Mouse (Mus musculus) right cerebral cortex, postnatal 14 days (tissue): Measurements from ENCODE around the gene Bpifb4.

Experiments used
- DNase-seq: peaks from one replicate; pipeline ENCODE4 v3.0.0; 2022

The Bpifb4 gene

GRCm38 (mm10) chr2:153937843-153938242, at the start of gene Bpifb4:
TSS of gene Bpifb4 (plus strand) at chr2:153938212.
- no peak for DNase-seq

- DNase-seq, result no peak
Measured at GRCm38 (mm10) chr2:153899111-153899510, 38.9 kb upstream of the Bpifb4 start.

- DNase-seq, result no peak
Measured at GRCm38 (mm10) chr2:153900088-153900487, 37.9 kb upstream of the Bpifb4 start, which contains the start of gene Bpifb6. TSS of gene Bpifb6 (plus strand) at chr2:153900388.

GRCm38 (mm10) chr2:153902726-153903125, 35.3 kb upstream of the Bpifb4 start:
- no peak for DNase-seq

- DNase-seq, result no peak
Measured at GRCm38 (mm10) chr2:153906626-153907025, 31.4 kb upstream of the Bpifb4 start.

GRCm38 (mm10) chr2:153914151-153914550, 23.9 kb upstream of the Bpifb4 start:
- peak; percentile 12 for DNase-seq

- no peak for DNase-seq
Measured at GRCm38 (mm10) chr2:153917930-153918329, 20.1 kb upstream of the Bpifb4 start, which contains the start of gene Bpifb3. TSS of gene Bpifb3 (plus strand) at chr2:153918230.

- no peak for DNase-seq
Measured at GRCm38 (mm10) chr2:153921246-153921645, 16.8 kb upstream of the Bpifb4 start.

GRCm38 (mm10) chr2:153929871-153930413, 8.1 kb upstream of the Bpifb4 start:
- peak; percentile 46 for DNase-seq

GRCm38 (mm10) chr2:153931125-153931524, 6.9 kb upstream of the Bpifb4 start:
- no peak for DNase-seq

- no peak for DNase-seq
Measured at GRCm38 (mm10) chr2:153933311-153933710, 4.7 kb upstream of the Bpifb4 start.

GRCm38 (mm10) chr2:153935348-153935747, 2.7 kb upstream of the Bpifb4 start:
- DNase-seq, result no peak

GRCm38 (mm10) chr2:153943537-153943936, 5.5 kb downstream of the Bpifb4 start:
- peak; percentile 36 for DNase-seq

- no peak for DNase-seq
Measured at GRCm38 (mm10) chr2:153944567-153944966, 6.6 kb downstream of the Bpifb4 start.

GRCm38 (mm10) chr2:153952897-153953296, 14.9 kb downstream of the Bpifb4 start:
- peak; percentile 62 for DNase-seq

GRCm38 (mm10) chr2:153953836-153954235, 15.8 kb downstream of the Bpifb4 start:
- DNase-seq, result peak; percentile 52

- no peak for DNase-seq
Measured at GRCm38 (mm10) chr2:153962821-153963331, 24.9 kb downstream of the Bpifb4 start.

GRCm38 (mm10) chr2:153963334-153963733, 25.3 kb downstream of the Bpifb4 start:
- DNase-seq, result no peak

GRCm38 (mm10) chr2:153970221-153970620, 32.2 kb downstream of the Bpifb4 start:
- no peak for DNase-seq

GRCm38 (mm10) chr2:153974582-153974981, 36.6 kb downstream of the Bpifb4 start, which contains the start of gene Bpifa6:
TSS of gene Bpifa6 (plus strand) at chr2:153974945.
- no peak for DNase-seq

GRCm38 (mm10) chr2:153995770-153996169, 57.8 kb downstream of the Bpifb4 start:
- peak; percentile 72 for DNase-seq

GRCm38 (mm10) chr2:154000501-154000900, 62.5 kb downstream of the Bpifb4 start:
- no peak for DNase-seq

GRCm38 (mm10) chr2:154001056-154001455, 63.0 kb downstream of the Bpifb4 start:
- DNase-seq, result no peak

GRCm38 (mm10) chr2:154004456-154004855, 66.4 kb downstream of the Bpifb4 start:
- DNase-seq, result no peak

GRCm38 (mm10) chr2:154005094-154005493, 67.1 kb downstream of the Bpifb4 start:
- DNase-seq, result no peak
